Mouse (Mus musculus) kidney, postnatal 0 days (tissue): ENCODE results near the gene Zeb2. TPM values are rescaled to one million over a fixed set of nuclear protein-coding genes. Genes with fewer than 3 reads are reported as not detected.
A peak's percentile ranks its signal among the peaks of the same experiment; 100 is the strongest.

ENCODE experiments used
- ATAC-seq: fragments of 200-750 bp; cut with Nextera tagmentation; replicated peaks from 2 replicates; pipeline ENCODE4 v1.8.0; 2017; ENCODE audit warnings: low read depth, moderate number of reproducible peaks, moderate TSS enrichment, moderate library complexity; ENCODE audit not compliant: low FRiP score
- DNase-seq: peaks from one replicate; pipeline ENCODE4 v3.0.0-alpha.2; 2016; ENCODE audit warnings: low spot score
- H3K27ac ChIP-seq: fragments of 300-500 bp; sonication (generic); 2 replicates; pipeline ENCODE4 v1.5.1; 2014; ENCODE audit warnings: mild to moderate bottlenecking
- H3K27me3 ChIP-seq: fragments of 300-500 bp; sonication (generic); 2 replicates; pipeline ENCODE4 v1.6.1; 2014; ENCODE audit warnings: low read length, mixed read lengths; ENCODE audit not compliant: insufficient read depth
- H3K36me3 ChIP-seq: fragments of 300-500 bp; sonication (generic); 2 replicates; pipeline ENCODE4 v1.6.1; 2014; ENCODE audit warnings: low read length, mixed read lengths; ENCODE audit not compliant: insufficient read depth
- H3K4me1 ChIP-seq: fragments of 300-500 bp; sonication (generic); replicated peaks from 2 replicates; pipeline ENCODE4 v1.6.1; 2014; ENCODE audit warnings: antibody characterized with exemption, low read length, mixed read lengths; ENCODE audit not compliant: insufficient read depth
- H3K4me2 ChIP-seq: fragments of 300-500 bp; sonication (generic); 2 replicates; pipeline ENCODE4 v1.6.1; 2014; ENCODE audit warnings: mild to moderate bottlenecking, low read length, moderate library complexity, mixed read lengths
- H3K4me3 ChIP-seq: fragments of 300-500 bp; sonication (generic); replicated peaks from 2 replicates; pipeline ENCODE4 v1.5.1; 2014; ENCODE audit warnings: low read depth, low read length
- H3K9ac ChIP-seq: fragments of 300-500 bp; sonication (generic); 2 replicates; pipeline ENCODE4 v1.6.1; 2014; ENCODE audit warnings: low read depth, low read length
- H3K9me3 ChIP-seq: fragments of 300-500 bp; sonication (generic); replicated peaks from 2 replicates; pipeline ENCODE4 v1.6.1; 2016; ENCODE audit warnings: low read length, inconsistent platforms, mixed read lengths
- CTCF ChIP-seq: IDR thresholded peaks from 2 replicates; pipeline ENCODE4 v1.5.1; 2016; ENCODE audit warnings: antibody characterized with exemption, low read depth, mild to moderate bottlenecking, moderate library complexity
- WGBS: fragments of 180-500 bp; shearing (Covaris S2); extraction: QIAGEN DNeasy Blood & Tissue Kit; methylation state at CpG from one replicate; pipeline ENCODE4 v1.1.7; 2014; 5-methylcytosine and 5-hydroxymethylcytosine counted together
- polyA plus RNA-seq: library from polyadenylated mRNA; unstranded; fragments of >200 nt; fragmentation: Nextera tagmentation; extraction: Ambion mirVana; gene quantifications from 2 replicates; pipeline ENCODE4 v1.2.1, GENCODE M21; 2015

The Zeb2 gene
- polyA plus RNA-seq, 1 experiment from 2014 or later, result 31.4 TPM

- Histone ChIP-seq H3K4me2 (no peak overlapping the region), H3K4me1 (no peaks in the 10 kb centered on the region; the same call in 1 of the 2 replicates), H3K9ac (no peak overlapping the region), H3K27me3 (no peaks in the 10 kb centered on the region), H3K9me3 (no peaks in the 10 kb centered on the region), H3K27ac (no peak overlapping the region), H3K36me3 (no peaks in the 10 kb centered on the region), H3K4me3 (no peak overlapping the region)
- no peak for DNase-seq
- no peak for TF ChIP-seq CTCF
- ATAC-seq, result no peak
- WGBS, result 77% methylated on average over 6 of the region's 6 CpGs
Measured at GRCm38 (mm10) chr2:44978038-44978437, 139.2 kb downstream of the Zeb2 start.

DNA sequence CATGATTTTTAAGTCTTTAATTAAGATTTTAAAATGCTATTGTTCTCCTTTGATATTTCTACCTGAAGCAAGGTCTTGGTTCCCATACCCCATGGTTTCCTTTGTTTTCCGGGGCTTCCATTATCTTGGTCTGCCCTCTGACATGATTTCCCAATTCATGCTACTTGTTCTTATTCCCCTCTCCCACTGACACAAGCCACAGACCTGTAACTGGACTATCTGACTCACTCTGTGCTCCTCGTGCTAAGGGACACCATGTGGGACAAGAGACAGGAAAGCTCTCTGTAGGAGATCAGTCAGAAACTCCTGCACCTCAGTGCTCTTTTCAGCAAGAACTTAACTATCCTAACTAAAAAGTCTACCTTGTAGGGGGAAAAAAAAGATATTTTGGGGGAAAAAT, 139.6 kb downstream of the Zeb2 start:
- H3K4me1 ChIP-seq, result no peaks in the 10 kb centered on the region; the same call in 1 of the 2 replicates
- H3K27me3 ChIP-seq, result no peaks in the 10 kb centered on the region
- H3K4me3 ChIP-seq, result no peak overlapping the region
- 54% methylated on average over 2 of the region's 2 CpGs for WGBS
- H3K4me2 ChIP-seq, result no peak overlapping the region
- ATAC-seq (no peak), DNase-seq (no peak)
- H3K27ac ChIP-seq, result no peak overlapping the region
- H3K9me3 ChIP-seq, result no peaks in the 10 kb centered on the region
- H3K9ac ChIP-seq, result no peak overlapping the region
- TF ChIP-seq CTCF, result no peak
- H3K36me3 ChIP-seq, result no peaks in the 10 kb centered on the region

DNA sequence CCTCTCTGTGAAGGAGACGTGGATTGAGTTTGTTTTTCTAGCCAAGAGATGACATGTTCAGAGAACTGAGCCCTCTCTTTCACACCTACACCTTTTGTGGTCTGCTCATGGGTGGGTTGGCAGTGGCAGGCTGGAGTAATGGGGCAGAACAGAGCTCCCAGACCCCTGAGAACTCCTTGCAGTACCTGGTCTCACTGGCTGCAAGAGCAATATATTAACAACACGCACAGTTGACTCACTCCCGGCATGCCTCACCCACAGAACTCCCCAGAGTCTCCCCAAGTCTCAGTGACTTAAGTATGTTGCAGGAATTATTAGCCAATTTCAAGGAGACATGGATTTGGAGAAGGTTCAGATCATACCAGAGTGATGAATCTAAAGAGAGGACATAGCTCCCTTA, 140.1 kb downstream of the Zeb2 start:
- DNase-seq (peak; percentile 72), ATAC-seq (peak; percentile 51)
- WGBS, result 17% methylated on average over 3 of the region's 3 CpGs
- Histone ChIP-seq H3K27me3 (no peaks in the 10 kb centered on the region), H3K4me2 (no peak overlapping the region), H3K4me3 (no peak overlapping the region), H3K9ac (no peak overlapping the region), H3K4me1 (no peaks in the 10 kb centered on the region; the same call in 1 of the 2 replicates), H3K36me3 (no peaks in the 10 kb centered on the region), H3K27ac (no peak overlapping the region), H3K9me3 (no peaks in the 10 kb centered on the region)
- no peak for TF ChIP-seq CTCF

GRCm38 (mm10) chr2:44976484-44976883, 140.7 kb downstream of the Zeb2 start:
- no peaks in the 10 kb centered on the region for H3K36me3 ChIP-seq
- H3K27ac ChIP-seq, result peak overlapping the region; percentile 31; the same call in 1 of the 2 replicates
- TF ChIP-seq CTCF, result no peak
- H3K4me3 ChIP-seq, result no peak overlapping the region
- 19% methylated on average over 4 of the region's 4 CpGs for WGBS
- ATAC-seq, result 0 out of 2 replicates have a peak, but pooled peaks have one; percentile 33
- H3K4me1 ChIP-seq, result no peaks in the 10 kb centered on the region; the same call in 1 of the 2 replicates
- no peak overlapping the region for H3K9ac ChIP-seq
- H3K27me3 ChIP-seq, result no peaks in the 10 kb centered on the region
- DNase-seq, result peak; percentile 88
- no peaks in the 10 kb centered on the region for H3K9me3 ChIP-seq
- no peak overlapping the region for H3K4me2 ChIP-seq

GRCm38 (mm10) chr2:44973828-44974227, 143.4 kb downstream of the Zeb2 start:
- TF ChIP-seq CTCF, result no peak
- 82% methylated on average over 6 of the region's 6 CpGs for WGBS

DNA sequence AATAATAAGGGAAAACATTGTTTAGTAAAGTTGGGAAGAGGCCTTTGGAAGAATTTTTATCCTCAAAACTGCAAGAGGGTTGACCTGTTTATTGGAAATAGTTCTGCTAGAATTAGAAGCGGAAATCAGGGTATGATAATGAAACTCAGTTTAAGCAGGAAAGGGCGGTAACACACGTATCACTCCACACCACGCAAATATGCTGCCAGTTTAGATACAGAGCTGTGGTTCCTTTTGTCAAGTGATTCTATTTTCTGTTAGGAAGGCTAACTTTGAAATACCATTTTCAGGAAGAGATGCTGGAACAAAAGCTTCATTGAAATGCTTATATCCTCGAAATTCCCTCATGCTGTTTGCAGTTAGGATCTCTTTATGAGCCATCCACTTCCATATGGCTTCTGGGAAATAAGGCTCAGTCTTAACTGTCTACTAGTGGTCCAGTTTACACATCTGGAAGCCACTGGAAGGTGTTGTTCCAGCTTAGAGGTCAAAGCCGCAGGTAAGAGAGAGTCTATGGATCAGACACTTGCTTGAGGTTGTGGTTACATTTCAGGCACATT, 147.0 kb downstream of the Zeb2 start:
- no peak overlapping the region for H3K9ac ChIP-seq
- no peak overlapping the region for H3K4me2 ChIP-seq
- DNase-seq, result no peak
- TF ChIP-seq CTCF, result no peak
- H3K4me1 ChIP-seq, result no peaks in the 10 kb centered on the region
- no peaks in the 10 kb centered on the region for H3K27me3 ChIP-seq
- H3K9me3 ChIP-seq, result no peaks in the 10 kb centered on the region
- ATAC-seq, result no peak
- H3K4me3 ChIP-seq, result no peak overlapping the region
- 89% methylated on average over 6 of the region's 6 CpGs for WGBS
- H3K27ac ChIP-seq, result no peak overlapping the region
- no peaks in the 10 kb centered on the region for H3K36me3 ChIP-seq

More at GRCm38 (mm10) chr2:44973828-44974227, 143.4 kb downstream of the Zeb2 start:
- Histone ChIP-seq H3K4me2 (no peak overlapping the region), H3K36me3 (no peaks in the 10 kb centered on the region), H3K9ac (no peak overlapping the region), H3K9me3 (no peaks in the 10 kb centered on the region), H3K27ac (no peak overlapping the region), H3K4me1 (no peaks in the 10 kb centered on the region), H3K4me3 (no peak overlapping the region), H3K27me3 (no peaks in the 10 kb centered on the region)
- no peak for DNase-seq
- ATAC-seq, result no peak

DNA sequence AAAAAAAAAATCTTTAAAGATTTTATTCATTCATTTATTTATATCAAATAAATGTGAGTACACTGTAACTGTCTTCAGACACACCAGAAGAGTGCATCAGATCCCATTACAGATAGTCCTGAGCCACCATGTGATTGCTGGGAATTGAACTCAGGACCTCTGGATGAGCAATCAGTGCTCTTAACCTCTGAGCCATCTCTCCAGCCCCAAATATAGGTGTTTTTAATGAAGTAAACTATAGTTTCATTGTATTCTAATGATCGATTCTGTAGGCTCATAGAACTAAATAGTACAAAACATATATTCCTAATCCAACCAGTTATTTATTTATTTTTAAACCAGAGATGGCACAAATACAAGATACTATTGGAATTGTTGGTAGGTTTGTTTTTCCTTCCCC, 147.6 kb downstream of the Zeb2 start:
- H3K9ac ChIP-seq, result no peak overlapping the region
- no peaks in the 10 kb centered on the region for H3K4me1 ChIP-seq
- H3K27me3 ChIP-seq, result no peaks in the 10 kb centered on the region
- no peaks in the 10 kb centered on the region for H3K9me3 ChIP-seq
- no peaks in the 10 kb centered on the region for H3K36me3 ChIP-seq
- H3K27ac ChIP-seq, result no peak overlapping the region
- ATAC-seq (no peak), DNase-seq (no peak)
- H3K4me2 ChIP-seq, result no peak overlapping the region
- H3K4me3 ChIP-seq, result no peak overlapping the region
- 95% methylated on average over 1 of the region's 1 CpGs for WGBS
- no peak for TF ChIP-seq CTCF
